Mouse (Mus musculus): ENCODE measurements around the gene Phldb1. TPM values are rescaled to one million over a fixed set of nuclear protein-coding genes. Genes with fewer than 3 reads are reported as not detected.
A peak's percentile ranks its signal among the peaks of the same experiment; 100 is the strongest.

The Phldb1 gene
- polyA plus RNA-seq, 1 experiment = 9.0 TPM

DNA sequence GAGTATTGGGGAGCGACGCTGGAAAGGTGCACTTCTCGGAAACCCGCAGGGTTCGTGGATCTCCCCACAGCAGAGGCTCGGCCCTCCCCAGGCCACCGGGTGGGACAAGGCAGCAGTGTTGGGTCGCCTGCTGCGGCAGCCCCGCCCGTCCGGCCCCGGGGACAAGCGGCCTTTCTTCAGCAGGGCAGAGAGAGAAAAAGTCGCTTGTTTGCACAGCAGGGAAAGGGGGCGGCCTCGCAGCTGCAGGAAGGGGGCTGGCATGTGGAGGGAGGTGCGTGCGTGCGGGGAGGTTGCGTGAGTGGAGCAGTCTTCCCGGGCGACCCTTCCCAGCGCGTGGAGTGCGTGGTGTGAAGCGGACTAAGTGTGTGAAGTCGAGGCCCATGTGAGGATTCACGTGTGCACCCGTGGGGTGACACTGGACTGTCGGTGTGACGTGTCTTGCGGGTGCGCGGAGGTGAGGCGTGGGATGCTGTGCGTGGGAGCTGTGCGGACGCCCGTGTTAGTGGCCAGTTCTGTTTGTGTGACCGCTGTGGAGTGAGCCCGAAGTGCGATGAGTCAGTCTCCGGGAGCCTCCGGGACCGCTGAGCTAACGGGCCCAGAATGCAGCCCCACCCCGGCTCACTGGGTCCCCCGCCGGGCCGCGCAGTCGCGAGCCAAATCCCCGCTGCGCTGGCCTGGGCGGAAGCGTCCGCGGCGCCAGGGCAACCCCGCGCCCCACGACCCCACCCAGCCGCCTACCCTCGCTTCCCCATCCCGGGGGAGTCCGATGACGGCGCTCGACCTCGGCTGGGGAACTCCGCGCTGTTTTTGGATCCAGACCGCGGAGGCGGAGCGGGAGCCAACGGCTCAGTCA is 1.1 kb downstream of the Phldb1 start:
- TF ChIP-seq GATA1 (IDR thresholded peaks at IDR 0.05; ENCODE audit: low read length) = no peak

DNA sequence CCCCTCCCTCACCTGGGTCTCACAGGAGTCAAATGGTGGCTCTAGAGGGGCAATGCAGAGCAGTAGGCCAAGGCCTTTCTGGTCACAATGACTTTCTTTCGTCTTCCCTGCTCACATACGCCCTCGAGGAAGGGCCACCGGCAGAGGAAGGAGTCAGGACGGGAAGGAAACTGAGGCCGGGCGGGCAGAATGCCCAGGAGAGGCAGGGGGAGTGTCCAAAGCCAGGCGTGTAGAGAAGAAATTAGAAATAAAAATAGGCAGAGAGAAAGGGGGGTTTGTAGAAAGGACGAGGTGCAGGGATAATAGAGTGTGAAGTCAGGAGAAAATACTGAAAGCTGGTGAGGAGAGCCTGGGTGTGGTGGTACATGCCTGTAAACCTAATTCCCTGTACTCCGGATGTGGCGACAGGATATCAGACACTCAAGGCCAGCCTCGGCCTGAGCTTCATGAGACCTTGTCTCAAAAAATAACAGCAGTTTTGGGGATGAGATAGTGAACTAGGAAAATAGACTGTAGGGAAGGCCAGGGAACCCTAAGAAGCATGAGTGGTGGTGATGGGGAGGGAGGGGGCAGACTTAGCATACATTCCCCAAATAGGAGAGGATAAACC is 2.0 kb downstream of the Phldb1 start:
- TF ChIP-seq GATA1 (IDR thresholded peaks at IDR 0.05; ENCODE audit: low read length) = no peak

DNA sequence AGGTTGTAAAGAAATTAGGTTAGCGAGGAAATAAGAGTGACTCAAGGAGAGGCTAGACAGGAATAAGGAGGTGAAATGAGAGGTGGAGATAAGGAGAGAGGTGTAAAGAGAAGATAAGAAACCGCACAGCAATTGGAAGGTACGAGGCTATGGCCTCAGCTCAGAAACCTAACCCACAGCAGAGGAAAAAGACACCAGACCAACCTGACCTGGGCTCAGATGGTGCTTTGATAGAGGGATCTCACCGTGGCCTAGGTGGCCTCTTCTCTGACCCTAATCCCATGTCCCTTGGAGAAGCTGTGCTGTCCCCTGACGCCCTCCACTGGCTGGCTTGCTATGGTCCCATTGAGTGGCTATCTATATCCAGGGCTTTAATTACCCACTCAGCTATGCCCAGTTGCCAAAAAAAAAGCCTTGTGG is 2.9 kb downstream of the Phldb1 start:
- TF ChIP-seq GATA1 (IDR thresholded peaks at IDR 0.05; ENCODE audit: low read length) = peak; percentile 42

- no peak for TF ChIP-seq GATA1 (IDR thresholded peaks at IDR 0.05; ENCODE audit: low read length)
Measured at GRCm38 (mm10) chr9:44727441-44727840, 7.6 kb downstream of the Phldb1 start.

DNA sequence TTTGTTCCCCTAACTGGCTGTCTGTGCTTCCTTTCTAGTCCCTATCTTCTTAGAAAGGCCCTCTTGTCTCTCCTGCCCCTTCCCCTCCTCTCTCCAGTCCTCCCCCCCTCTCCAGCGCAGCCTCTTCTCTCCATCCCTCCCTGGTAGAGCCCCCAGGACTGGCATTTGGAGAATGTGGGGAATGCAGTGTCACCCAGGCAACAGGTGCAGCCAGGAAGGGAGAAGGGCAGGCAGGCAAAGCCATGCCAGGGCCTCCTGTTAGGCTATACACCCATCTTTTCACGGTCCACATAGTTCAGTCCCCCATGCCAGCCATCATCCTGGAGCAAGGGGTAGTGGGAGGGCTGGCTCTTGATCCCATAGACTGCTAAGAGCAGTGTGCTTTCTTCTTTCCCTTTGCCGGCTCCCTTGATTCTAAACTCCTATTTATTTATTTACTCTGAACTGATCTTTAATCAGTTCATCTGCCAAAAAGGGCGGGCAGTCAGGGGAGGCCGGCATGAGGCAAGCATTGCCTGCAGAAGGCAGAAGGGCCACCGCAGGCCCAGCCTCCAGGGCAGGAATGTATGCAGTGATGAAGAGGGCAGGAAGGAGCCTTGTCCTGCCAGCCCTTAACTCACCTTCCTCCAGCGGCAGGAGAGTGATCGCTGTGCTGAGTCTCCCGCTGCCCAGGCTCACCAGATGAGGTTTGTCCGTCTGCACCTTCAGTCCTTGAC is 8.4 kb downstream of the Phldb1 start:
- TF ChIP-seq GATA1 (IDR thresholded peaks at IDR 0.05; ENCODE audit: low read length) = no peak

GRCm38 (mm10) chr9:44724665-44725064 is 10.3 kb downstream of the Phldb1 start:
- no peak for TF ChIP-seq GATA1 (IDR thresholded peaks at IDR 0.05; ENCODE audit: low read length)

DNA sequence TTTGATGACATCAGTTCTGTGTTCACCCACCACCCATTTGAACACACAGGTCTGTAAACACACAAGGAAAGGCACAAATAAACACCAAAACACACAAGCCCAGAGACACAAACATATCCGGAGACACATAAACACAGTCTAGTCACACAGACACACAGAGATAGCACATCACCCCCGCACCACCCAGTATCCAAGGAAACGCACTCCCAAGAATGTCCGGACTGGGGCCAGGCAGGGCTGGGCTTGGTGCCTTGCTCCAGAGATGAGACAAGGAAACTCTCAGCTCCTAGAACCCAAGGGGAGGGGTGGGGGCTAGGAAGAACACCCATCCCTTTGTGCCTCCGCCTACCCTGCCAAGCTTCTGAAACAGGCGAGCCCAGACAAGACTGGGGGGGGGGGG is 10.8 kb downstream of the Phldb1 start:
- no peak for TF ChIP-seq GATA1 (IDR thresholded peaks at IDR 0.05; ENCODE audit: low read length)

GRCm38 (mm10) chr9:44723521-44724041 is 11.4 kb downstream of the Phldb1 start:
- TF ChIP-seq GATA1 (IDR thresholded peaks at IDR 0.05; ENCODE audit: low read length) = no peak

GRCm38 (mm10) chr9:44723008-44723407 is 12.0 kb downstream of the Phldb1 start:
- TF ChIP-seq GATA1 (IDR thresholded peaks at IDR 0.05; ENCODE audit: low read length) = no peak

GRCm38 (mm10) chr9:44722575-44722974 is 12.4 kb downstream of the Phldb1 start:
- TF ChIP-seq GATA1 (IDR thresholded peaks at IDR 0.05; ENCODE audit: low read length) = no peak

DNA sequence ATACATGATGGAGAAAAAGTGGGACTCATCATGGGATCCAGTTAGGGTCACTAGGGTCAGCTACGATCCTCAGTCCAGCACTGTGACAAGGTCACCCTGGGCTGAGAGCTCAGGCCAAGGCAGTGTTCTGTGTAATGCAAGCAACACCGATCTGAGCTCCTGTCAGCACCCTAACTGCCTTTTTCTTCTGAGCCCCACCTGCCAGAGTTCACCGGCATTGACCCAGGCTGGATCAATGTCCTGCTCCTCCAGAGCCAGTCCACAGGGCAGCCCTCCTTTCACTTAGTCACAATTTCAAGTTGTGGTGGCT is 13.2 kb downstream of the Phldb1 start:
- no peak for TF ChIP-seq GATA1 (IDR thresholded peaks at IDR 0.05; ENCODE audit: low read length)

DNA sequence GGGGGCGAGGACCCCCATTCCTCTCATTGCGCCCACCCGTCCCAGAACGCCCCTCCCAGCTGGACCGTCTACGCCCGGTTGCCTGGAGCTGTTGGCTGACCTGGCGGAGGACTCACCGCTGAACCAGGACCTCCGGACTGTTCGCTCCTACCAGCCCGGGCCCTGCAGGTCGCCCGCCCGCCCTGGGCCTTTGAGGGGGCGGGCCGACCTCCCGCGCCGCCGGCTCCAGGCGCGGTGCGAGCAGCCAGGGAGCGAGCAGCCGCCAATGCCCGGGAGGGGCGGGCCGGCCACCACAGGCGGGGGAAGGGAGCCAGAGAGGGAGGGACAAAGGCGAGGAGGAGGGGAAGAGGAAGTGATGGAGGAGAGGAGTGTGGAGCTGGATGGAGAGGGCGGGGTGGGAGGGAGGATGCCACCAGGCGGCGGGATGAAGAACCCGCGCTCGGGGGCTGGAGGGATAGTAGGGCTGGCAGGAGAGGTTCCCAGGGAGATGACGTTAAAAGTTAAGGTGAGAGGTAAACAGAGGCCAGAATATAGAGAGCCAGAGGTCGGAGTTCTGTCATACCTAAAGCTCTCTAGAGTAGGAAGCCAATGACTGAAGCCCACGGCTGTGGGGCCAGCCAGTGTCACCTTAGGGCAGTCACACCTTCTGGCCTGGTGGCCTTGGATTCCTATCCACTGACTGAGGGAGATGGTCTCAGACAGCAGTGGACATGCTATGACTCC is 13.7 kb downstream of the Phldb1 start:
- TF ChIP-seq GATA1 (IDR thresholded peaks at IDR 0.05; ENCODE audit: low read length) = no peak

DNA sequence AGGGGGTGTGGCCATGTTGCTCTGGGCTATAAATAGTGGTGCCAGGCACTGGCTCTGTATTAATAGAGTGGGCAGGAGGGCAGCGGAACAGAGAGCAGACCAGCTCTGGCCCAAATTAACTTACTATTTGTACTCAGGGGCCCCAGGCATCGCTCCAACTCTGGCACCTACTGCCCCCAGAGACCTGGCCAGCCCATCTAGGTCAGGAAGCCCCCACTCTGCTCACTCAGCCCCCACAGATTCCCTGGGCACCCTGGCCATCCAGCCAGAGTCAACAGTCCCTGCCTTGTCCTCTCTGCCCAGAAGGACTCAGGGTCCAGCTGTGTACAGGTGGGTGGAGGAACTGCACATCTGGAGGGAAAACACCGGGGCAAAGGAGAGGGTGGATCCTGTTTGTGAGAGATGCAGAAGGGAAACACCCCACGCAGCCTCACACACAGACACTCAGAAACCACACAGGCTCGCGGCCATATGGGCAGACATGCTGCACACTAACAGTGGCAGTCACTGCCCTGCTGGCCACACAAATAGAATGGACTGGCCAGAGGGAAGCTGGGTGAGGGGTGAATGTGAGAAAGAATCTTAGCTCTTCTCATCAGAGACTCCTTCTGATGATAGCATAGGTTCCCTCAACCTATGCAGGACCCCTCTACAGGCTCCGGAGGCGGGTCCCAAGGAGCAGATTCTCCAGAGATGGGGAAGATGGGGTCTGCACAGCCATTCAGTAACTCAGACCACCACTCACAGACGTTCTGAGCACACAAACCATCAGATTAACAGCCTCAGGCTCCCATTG is 14.4 kb downstream of the Phldb1 start:
- no peak for TF ChIP-seq GATA1 (IDR thresholded peaks at IDR 0.05; ENCODE audit: low read length)

DNA sequence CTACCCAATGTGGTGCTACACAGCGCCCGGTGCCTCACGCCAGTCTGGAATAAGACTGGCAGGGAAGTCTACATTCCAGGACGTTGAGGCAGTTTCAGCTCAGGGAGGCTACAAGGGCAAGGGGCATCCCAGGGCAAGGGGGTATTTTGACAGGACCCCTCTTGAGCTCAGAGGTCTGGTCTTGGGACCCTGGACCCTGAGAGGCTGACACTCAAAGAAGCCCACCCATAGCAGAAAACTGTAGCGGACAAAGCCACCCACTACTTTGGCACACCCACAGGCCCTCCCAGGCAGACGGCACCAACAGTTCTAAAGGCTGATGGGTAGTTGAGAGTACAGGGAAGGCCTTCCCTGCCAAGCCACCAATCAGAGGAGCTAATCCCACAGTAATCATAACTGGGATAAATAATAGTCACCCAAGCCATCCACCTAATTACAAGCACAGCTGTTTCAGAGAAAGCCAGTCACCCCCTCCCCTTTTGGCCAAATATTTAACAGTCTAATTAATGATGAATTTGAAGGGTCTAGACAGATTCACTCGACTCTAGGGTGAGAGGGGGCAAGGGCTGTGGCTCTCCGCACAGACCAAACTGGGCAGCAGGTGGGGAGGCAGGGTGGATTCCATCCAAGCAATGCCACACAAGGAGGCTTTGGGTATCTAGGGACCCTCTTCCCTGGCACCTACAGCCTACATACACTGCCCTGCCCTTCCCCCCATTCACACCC is 15.2 kb downstream of the Phldb1 start:
- TF ChIP-seq GATA1 (IDR thresholded peaks at IDR 0.05; ENCODE audit: low read length) = no peak

Data from G1E-ER4 (cell line).